Mouse (Mus musculus) heart, adult 2 months (tissue): ENCODE data around the gene Nt5dc3. TPM values are rescaled to one million over a fixed set of nuclear protein-coding genes. Genes with fewer than 3 reads are reported as not detected.

ENCODE experiments used
- DNase-seq, 2 experiments: peaks; one replicate each; pipeline ENCODE4 v3.0.0; 2021
- H3K27ac ChIP-seq: fragments of 200-600 bp; 2 replicates; pipeline ENCODE4 v1.8.1; 2022
- H3K27me3 ChIP-seq: fragments of 200-500 bp; 2 replicates; pipeline ENCODE4 v1.6.1; 2012; ENCODE audit warnings: mild to moderate bottlenecking, low read length, inconsistent platforms, mixed read lengths; ENCODE audit not compliant: control insufficient read depth, insufficient read depth
- H3K36me3 ChIP-seq: fragments of 200-500 bp; 2 replicates; pipeline ENCODE4 v1.6.1; 2012; ENCODE audit warnings: low read length, inconsistent platforms; ENCODE audit not compliant: control insufficient read depth, insufficient read depth
- H3K4me1 ChIP-seq: fragments of 200-500 bp; 2 replicates; pipeline ENCODE4 v1.6.1; 2011; ENCODE audit warnings: low read length; ENCODE audit not compliant: control insufficient read depth, insufficient read depth
- H3K4me3 ChIP-seq: fragments of 200-600 bp; 2 replicates; pipeline ENCODE4 v1.8.1; 2022
- H3K79me2 ChIP-seq: fragments of 200-500 bp; replicated peaks from 2 replicates; pipeline ENCODE4 v1.6.1; 2012; ENCODE audit warnings: mild to moderate bottlenecking, inconsistent platforms, low read length, moderate library complexity, mixed read lengths; ENCODE audit not compliant: control insufficient read depth, insufficient read depth
- H3K9ac ChIP-seq: fragments of 200-500 bp; 2 replicates; pipeline ENCODE4 v1.6.1; 2012; ENCODE audit warnings: low read depth, mild to moderate bottlenecking, control low read depth, inconsistent platforms, low read length, mixed read lengths
- CTCF ChIP-seq: fragments of 200-600 bp; IDR thresholded peaks from 2 replicates; pipeline ENCODE4 v1.8.1; 2022; ENCODE audit warnings: antibody characterized with exemption, mild to moderate bottlenecking, moderate library complexity
- EP300 ChIP-seq: fragments of 200-500 bp; IDR thresholded peaks from 2 replicates; pipeline ENCODE4 v1.6.1; 2011; ENCODE audit warnings: low read depth, low read length, control low read depth; ENCODE audit not compliant: insufficient read depth
- POLR2A ChIP-seq: fragments of 200-500 bp; IDR thresholded peaks from 2 replicates; pipeline ENCODE4 v1.6.1; 2011; ENCODE audit warnings: mild to moderate bottlenecking, low read depth, low read length, control low read depth; ENCODE audit not compliant: insufficient read depth
- WGBS: fragments of 180-500 bp; shearing (Covaris S2); methylation state at CpG from one replicate; pipeline ENCODE4 v1.1.7; 2018; 5-methylcytosine and 5-hydroxymethylcytosine counted together
- intact Hi-C: fragments of 180-260 bp; cut with DNase I; formaldehyde crosslinking; loops from one replicate; pipeline ENCODE4 v1.15.1; 2025
- polyA plus RNA-seq: library from polyadenylated mRNA; depleted of rRNA; stranded (reverse); fragments of >200 nt; gene quantifications from 2 replicates; pipeline ENCODE4 v1.2.3, GENCODE M21; 2012
- total RNA-seq, 2 experiments: library from RNA; stranded (reverse); gene quantifications; 2 replicates each; pipeline ENCODE4 v1.2.3; 2021

Nt5dc3 gene
- total and polyA plus RNA-seq, 3 experiments: 25.3 to 36.6 (median 33.9) TPM

DNA sequence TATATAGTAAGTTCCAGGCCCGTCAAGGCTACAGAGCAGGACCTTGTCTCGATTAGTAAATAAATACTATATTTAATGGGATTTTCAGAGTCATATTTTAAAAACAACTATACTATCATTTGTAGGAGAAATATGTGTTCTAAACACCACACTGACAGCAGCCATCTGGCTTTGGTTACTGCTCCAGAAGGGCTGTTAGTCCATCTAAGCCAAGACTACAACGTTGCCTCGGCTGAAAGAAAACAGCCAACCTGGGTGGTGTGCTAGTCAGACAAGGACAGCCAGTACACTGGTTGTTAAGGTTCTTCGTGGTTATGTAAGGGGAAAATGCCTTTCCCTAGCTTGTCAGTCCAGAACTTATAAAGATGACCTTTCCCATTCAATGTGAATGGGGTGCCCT is 63.9 kb downstream of the Nt5dc3 start:
- Histone ChIP-seq H3K27me3 (no peaks in the 10 kb centered on the region), H3K4me1 (no peaks in the 10 kb centered on the region), H3K9ac (no peak overlapping the region), H3K27ac (no peak overlapping the region), H3K79me2 (no peaks in the 10 kb centered on the region), H3K36me3 (no peaks in the 10 kb centered on the region), H3K4me3 (no peak overlapping the region)
- no peak for TF ChIP-seq CTCF
- TF ChIP-seq EP300: no peak
- no peak for TF ChIP-seq POLR2A
- DNase-seq: no peak
- WGBS: 71% methylated on average over 5 of the region's 5 CpGs
- intact Hi-C loops: no loop called here

DNA sequence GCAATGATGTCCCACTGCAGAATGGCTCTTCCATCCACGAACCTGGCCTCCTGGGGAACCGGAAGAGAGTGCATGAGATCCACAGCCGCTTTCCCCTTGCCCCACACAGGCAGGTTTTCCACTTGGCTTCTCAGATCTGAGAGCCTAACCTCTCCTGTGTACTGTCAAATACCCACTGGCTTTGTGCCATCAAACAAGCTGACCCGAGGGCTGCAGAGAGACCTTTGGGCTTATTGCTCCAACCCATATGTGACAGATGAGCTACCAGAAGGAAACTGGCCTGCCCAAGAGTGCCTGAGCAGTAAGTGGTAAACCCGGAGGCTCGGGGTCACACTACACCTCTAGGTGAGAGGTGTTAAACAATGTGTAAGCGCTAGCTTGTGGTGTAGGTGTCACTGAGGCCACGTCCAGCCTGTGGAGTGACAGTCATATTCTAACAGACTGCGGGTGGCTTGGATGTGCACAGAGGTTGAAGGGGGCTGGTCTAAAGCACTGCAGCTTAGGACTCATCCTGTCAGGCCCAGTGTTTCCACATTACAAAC is 68.2 kb downstream of the Nt5dc3 start:
- Histone ChIP-seq H3K27ac (no peak overlapping the region), H3K4me1 (no peaks in the 10 kb centered on the region), H3K36me3 (no peaks in the 10 kb centered on the region), H3K79me2 (no peaks in the 10 kb centered on the region), H3K9ac (no peak overlapping the region), H3K27me3 (no peaks in the 10 kb centered on the region), H3K4me3 (no peak overlapping the region)
- TF ChIP-seq POLR2A (no peak), CTCF (no peak), EP300 (no peak)
- intact Hi-C loops: no loop called here
- WGBS: 74% methylated on average over 9 of the region's 9 CpGs
- no peak for DNase-seq

DNA sequence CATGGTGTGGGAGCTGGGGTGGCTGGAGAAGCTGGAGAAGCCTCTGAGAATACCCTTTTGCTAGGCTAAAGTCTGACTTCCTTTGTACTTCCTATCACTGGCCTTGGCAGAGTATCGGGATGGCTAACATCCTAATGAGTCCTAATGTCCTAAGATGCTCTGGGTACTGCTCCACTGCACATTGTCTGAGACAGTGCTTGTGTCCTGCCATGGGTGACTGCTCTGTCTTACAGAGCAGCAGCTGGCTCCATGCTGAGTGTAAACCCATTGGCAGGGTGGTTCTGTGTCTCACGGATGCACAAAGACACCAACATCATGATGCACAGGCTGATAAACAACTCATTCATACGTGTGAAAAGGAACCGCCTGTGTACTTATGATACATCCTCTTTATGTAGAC is 70.3 kb downstream of the Nt5dc3 start:
- H3K36me3 ChIP-seq: no peaks in the 10 kb centered on the region
- intact Hi-C loops: no loop called here
- no peak for DNase-seq
- no peaks in the 10 kb centered on the region for H3K27me3 ChIP-seq
- no peaks in the 10 kb centered on the region for H3K4me1 ChIP-seq
- no peak overlapping the region for H3K9ac ChIP-seq
- no peak overlapping the region for H3K27ac ChIP-seq
- no peak overlapping the region for H3K4me3 ChIP-seq
- no peaks in the 10 kb centered on the region for H3K79me2 ChIP-seq
- WGBS: 70% methylated on average over 4 of the region's 4 CpGs
- TF ChIP-seq CTCF (no peak), POLR2A (no peak), EP300 (no peak)

DNA sequence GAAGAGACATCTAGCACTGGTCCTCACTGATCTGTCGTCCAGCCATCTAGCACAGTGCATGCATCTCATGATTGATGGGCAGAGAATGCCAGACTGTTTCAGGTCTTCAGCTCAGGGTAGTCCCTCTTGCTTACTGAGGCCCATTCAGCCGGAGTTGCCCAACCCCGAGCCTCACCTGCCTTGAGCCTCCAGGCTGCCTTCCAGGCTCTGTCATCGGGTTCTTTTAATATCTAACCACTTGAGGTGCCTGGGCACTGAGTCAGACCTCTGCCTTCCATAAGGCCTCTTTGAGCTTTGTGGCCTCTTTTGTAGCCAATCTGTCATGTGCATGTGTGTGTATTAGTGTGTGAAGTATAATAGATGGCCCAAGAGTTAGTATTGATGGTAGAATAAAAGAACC is 70.7 kb downstream of the Nt5dc3 start:
- Histone ChIP-seq H3K27ac (no peak overlapping the region), H3K79me2 (no peaks in the 10 kb centered on the region), H3K9ac (no peak overlapping the region), H3K27me3 (no peaks in the 10 kb centered on the region), H3K36me3 (no peaks in the 10 kb centered on the region), H3K4me3 (no peak overlapping the region), H3K4me1 (no peaks in the 10 kb centered on the region)
- intact Hi-C loops: no loop called here
- TF ChIP-seq POLR2A: no peak
- 0 out of 2 replicates have a peak, but pooled peaks have one; percentile 30 for TF ChIP-seq EP300
- no peak for TF ChIP-seq CTCF
- peak in 1 of 2 experiments; percentile 28 for DNase-seq
- 53% methylated on average over 4 of the region's 4 CpGs for WGBS

DNA sequence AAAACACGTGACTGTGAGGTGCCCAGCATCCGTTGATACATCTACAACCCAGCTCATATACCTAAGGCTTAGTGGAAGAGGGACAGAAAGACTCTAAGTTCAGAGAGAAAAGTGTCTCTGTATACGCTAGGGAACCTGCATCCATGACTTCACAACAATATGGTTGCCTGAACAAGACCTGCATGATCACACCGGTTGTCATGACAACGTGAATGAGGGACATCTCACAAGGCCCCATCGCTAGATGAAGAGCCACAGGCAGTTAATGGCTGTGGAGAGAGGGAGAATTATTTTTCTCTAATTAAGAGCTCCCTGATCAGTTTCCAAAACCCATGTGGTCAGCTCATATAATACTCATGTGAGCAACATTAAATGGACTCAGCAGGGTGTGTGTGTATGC is 73.4 kb downstream of the Nt5dc3 start:
- H3K27me3 ChIP-seq: no peaks in the 10 kb centered on the region
- H3K9ac ChIP-seq: no peak overlapping the region
- H3K4me1 ChIP-seq: no peaks in the 10 kb centered on the region
- WGBS: 83% methylated on average over 6 of the region's 6 CpGs
- no peak for DNase-seq
- no peak overlapping the region for H3K4me3 ChIP-seq
- intact Hi-C loops: no loop called here
- H3K79me2 ChIP-seq: no peaks in the 10 kb centered on the region
- no peak overlapping the region for H3K27ac ChIP-seq
- TF ChIP-seq CTCF (no peak), EP300 (no peak), POLR2A (no peak)
- H3K36me3 ChIP-seq: no peaks in the 10 kb centered on the region

DNA sequence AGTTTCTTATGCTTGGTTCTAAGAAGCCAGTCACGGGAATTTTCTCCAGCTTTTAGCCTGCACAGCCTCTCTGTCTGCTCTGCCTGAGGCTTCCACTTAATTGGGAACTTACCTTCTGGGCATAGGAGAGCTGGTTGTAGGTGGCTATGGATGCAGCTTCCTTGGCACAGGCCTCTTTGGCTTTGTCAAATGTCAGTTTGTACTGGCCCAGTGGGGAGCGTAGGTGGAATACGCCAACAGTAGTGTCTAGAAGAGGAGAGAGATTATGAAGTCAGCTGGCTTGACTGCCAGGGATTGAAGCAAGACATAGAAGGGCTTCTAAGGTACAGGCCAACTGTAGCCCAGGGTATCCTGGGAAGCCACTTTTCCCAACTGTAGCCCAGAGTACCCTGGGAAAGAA is 74.6 kb downstream of the Nt5dc3 start:
- no peaks in the 10 kb centered on the region for H3K36me3 ChIP-seq
- 80% methylated on average over 3 of the region's 3 CpGs for WGBS
- H3K79me2 ChIP-seq: no peaks in the 10 kb centered on the region
- no peak for TF ChIP-seq CTCF
- no peak for TF ChIP-seq POLR2A
- no peak for TF ChIP-seq EP300
- no peak for DNase-seq
- no peaks in the 10 kb centered on the region for H3K27me3 ChIP-seq
- no peak overlapping the region for H3K9ac ChIP-seq
- H3K4me1 ChIP-seq: no peaks in the 10 kb centered on the region
- intact Hi-C loops: no loop called here
- H3K27ac ChIP-seq: no peak overlapping the region
- no peak overlapping the region for H3K4me3 ChIP-seq

DNA sequence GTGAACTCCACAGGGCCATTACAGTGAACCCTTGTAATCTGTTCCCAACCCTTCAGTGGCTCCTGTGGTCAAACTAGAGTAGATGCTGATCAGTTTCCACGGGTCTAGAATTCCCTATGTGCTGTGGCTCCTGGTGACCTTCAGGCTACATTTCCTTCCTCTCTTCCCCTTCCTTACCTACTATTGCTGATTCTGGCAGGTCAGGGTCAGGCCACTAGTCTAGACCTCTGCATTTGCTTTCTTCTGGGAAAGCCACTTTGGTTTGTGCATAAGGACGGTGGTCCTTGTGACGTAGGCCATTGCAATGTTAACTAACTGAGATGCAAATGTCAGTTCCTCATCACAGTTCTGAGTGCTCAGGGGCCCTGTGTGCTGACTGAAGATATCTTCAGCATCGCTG is 81.6 kb downstream of the Nt5dc3 start:
- DNase-seq: no peak
- H3K9ac ChIP-seq: no peak overlapping the region
- H3K4me1 ChIP-seq: no peaks in the 10 kb centered on the region
- no peaks in the 10 kb centered on the region for H3K27me3 ChIP-seq
- WGBS: 75% methylated on average over 4 of the region's 4 CpGs
- TF ChIP-seq EP300 (no peak), POLR2A (no peak), CTCF (no peak)
- H3K36me3 ChIP-seq: no peaks in the 10 kb centered on the region
- H3K4me3 ChIP-seq: no peak overlapping the region
- H3K27ac ChIP-seq: no peak overlapping the region
- no peaks in the 10 kb centered on the region for H3K79me2 ChIP-seq
- intact Hi-C loops: no loop called here
